Mouse (Mus musculus) limb, embryonic 15.5 days (tissue): ENCODE data around the gene Fbxo3. TPM values are rescaled to one million over a fixed set of nuclear protein-coding genes. Genes with fewer than 3 reads are reported as not detected.
"Not testable (repeated sequence)": the region's sequence is repeated elsewhere in the genome, so short reads cannot be mapped to it uniquely, and the experiment has no call there.

Source experiments
- ATAC-seq: fragments of 200-750 bp; cut with Nextera tagmentation; 2 replicates; pipeline ENCODE4 v1.8.0; 2017; ENCODE audit warnings: low read depth, moderate TSS enrichment; ENCODE audit not compliant: insufficient number of reproducible peaks, low FRiP score, low TSS enrichment
- H3K27ac ChIP-seq: fragments of 300-500 bp; sonication (generic); 2 replicates; pipeline ENCODE4 v1.5.1; 2015; ENCODE audit warnings: moderate library complexity, mild to moderate bottlenecking, inconsistent platforms
- H3K27me3 ChIP-seq: fragments of 300-500 bp; sonication (generic); 2 replicates; pipeline ENCODE4 v1.6.1; 2015; ENCODE audit warnings: inconsistent platforms
- H3K36me3 ChIP-seq: fragments of 300-500 bp; sonication (generic); 2 replicates; pipeline ENCODE4 v1.6.1; 2015; ENCODE audit warnings: inconsistent platforms
- H3K4me1 ChIP-seq: fragments of 300-500 bp; sonication (generic); 2 replicates; pipeline ENCODE4 v1.6.1; 2015; ENCODE audit warnings: inconsistent platforms
- H3K4me2 ChIP-seq: fragments of 300-500 bp; sonication (generic); 2 replicates; pipeline ENCODE4 v1.6.1; 2015; ENCODE audit warnings: mild to moderate bottlenecking, inconsistent platforms
- H3K4me3 ChIP-seq: fragments of 300-500 bp; sonication (generic); 2 replicates; pipeline ENCODE4 v1.5.1; 2015; ENCODE audit warnings: mild to moderate bottlenecking, inconsistent platforms
- H3K9ac ChIP-seq: fragments of 300-500 bp; sonication (generic); 2 replicates; pipeline ENCODE4 v1.6.1; 2015; ENCODE audit warnings: inconsistent platforms
- H3K9me3 ChIP-seq: fragments of 300-500 bp; sonication (generic); 2 replicates; pipeline ENCODE4 v1.6.1; 2016; ENCODE audit warnings: inconsistent platforms
- WGBS: fragments of 180-500 bp; shearing (Covaris S2); methylation state at CpG from one replicate; pipeline ENCODE4 v1.1.7; 2015; 5-methylcytosine and 5-hydroxymethylcytosine counted together
- polyA plus RNA-seq: library from polyadenylated mRNA; unstranded; fragments of >200 nt; fragmentation: Nextera tagmentation; extraction: Ambion mirVana; gene quantifications from 2 replicates; pipeline ENCODE4 v1.2.1, GENCODE M21; 2015

The Fbxo3 gene
- polyA plus RNA-seq, 1 experiment from 2014 or later, result 52.0 TPM

GRCm38 (mm10) chr2:104099231-104099585, 71.7 kb downstream of the Fbxo3 start:
- Histone ChIP-seq H3K4me3 (no peak overlapping the region), H3K4me1 (peaks cover 10% of the 10 kb centered on the region; the same call in 1 of the 2 replicates), H3K9me3 (no peaks in the 10 kb centered on the region), H3K36me3 (no peaks in the 10 kb centered on the region), H3K9ac (no peak overlapping the region), H3K27ac (no peak overlapping the region), H3K27me3 (no peaks in the 10 kb centered on the region), H3K4me2 (no peak overlapping the region)
- no peak for ATAC-seq
- 93% methylated on average over 2 of the region's 2 CpGs for WGBS

DNA sequence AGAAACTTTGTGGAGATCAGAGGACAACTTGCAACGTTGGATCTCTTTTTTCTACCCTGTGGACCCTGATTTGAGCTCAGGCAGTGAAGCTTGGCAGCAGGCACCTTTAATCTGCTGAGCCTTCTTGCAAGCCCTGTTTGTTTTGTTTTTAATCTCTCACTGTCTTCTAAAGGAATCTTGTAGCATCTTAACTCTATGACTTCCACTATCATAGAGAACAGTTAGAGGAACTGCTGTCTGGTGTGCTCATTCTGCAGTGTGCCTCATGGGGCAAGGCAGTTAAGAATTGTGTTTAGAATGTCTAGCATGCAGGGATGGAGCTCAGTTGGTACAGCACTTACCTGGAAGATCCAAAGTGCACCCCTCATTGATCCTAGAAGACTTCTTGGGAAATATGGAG, 72.4 kb downstream of the Fbxo3 start:
- no peaks in the 10 kb centered on the region for H3K36me3 ChIP-seq
- ATAC-seq, result no peak
- no peak overlapping the region for H3K4me2 ChIP-seq
- H3K27ac ChIP-seq, result no peak overlapping the region
- H3K27me3 ChIP-seq, result no peaks in the 10 kb centered on the region
- H3K9me3 ChIP-seq, result no peaks in the 10 kb centered on the region
- no peak overlapping the region for H3K4me3 ChIP-seq
- peaks cover 10% of the 10 kb centered on the region; the same call in 1 of the 2 replicates for H3K4me1 ChIP-seq
- WGBS, result 55% methylated on average over 1 of the region's 1 CpGs
- H3K9ac ChIP-seq, result no peak overlapping the region

- no peak overlapping the region for H3K27ac ChIP-seq
- no peak overlapping the region for H3K4me3 ChIP-seq
- H3K9me3 ChIP-seq, result no peaks in the 10 kb centered on the region
- no peak overlapping the region for H3K4me2 ChIP-seq
- no peaks in the 10 kb centered on the region for H3K27me3 ChIP-seq
- H3K4me1 ChIP-seq, result no peaks in the 10 kb centered on the region
- no peak for ATAC-seq
- WGBS, result 82% methylated on average over 6 of the region's 6 CpGs
- H3K9ac ChIP-seq, result no peak overlapping the region
- H3K36me3 ChIP-seq, result no peaks in the 10 kb centered on the region
Observed at GRCm38 (mm10) chr2:104104800-104105199, 77.3 kb downstream of the Fbxo3 start.

DNA sequence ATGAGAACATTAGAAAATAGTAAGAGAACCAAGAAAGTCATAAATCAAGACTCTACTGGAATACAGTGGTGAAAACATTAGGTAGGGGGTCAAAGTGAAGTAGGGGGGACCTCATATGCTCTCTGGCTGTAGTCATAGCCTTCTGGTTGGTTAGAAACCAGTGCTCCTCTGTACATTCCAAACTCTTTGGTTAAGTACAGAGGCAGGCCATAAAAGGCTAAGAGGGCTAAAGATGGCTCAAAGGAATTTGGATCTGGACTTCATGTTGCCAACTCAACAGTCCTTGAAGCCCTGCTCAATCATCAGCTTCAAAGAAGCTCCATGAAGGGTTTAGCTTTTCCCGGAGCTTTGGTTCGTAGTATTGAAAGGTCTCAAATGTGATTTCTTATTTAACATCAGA, 81.5 kb downstream of the Fbxo3 start:
- ATAC-seq, H3K4me3 ChIP-seq, H3K27me3 ChIP-seq, H3K36me3 ChIP-seq, H3K27ac ChIP-seq, H3K4me1 ChIP-seq, H3K9ac ChIP-seq, H3K4me2 ChIP-seq, H3K9me3 ChIP-seq: not testable (repeated sequence)
- WGBS, result 67% methylated on average over 2 of the region's 2 CpGs

- Histone ChIP-seq H3K27ac (no peak overlapping the region), H3K4me3 (no peak overlapping the region), H3K27me3 (no peaks in the 10 kb centered on the region), H3K9me3 (no peaks in the 10 kb centered on the region), H3K4me2 (no peak overlapping the region), H3K36me3 (no peaks in the 10 kb centered on the region), H3K9ac (no peak overlapping the region), H3K4me1 (no peaks in the 10 kb centered on the region)
- ATAC-seq, result no peak
- 70% methylated on average over 2 of the region's 2 CpGs for WGBS
Observed at GRCm38 (mm10) chr2:104109528-104109927, 82.0 kb downstream of the Fbxo3 start.

- Histone ChIP-seq H3K4me1 (no peaks in the 10 kb centered on the region), H3K4me2 (no peak overlapping the region), H3K36me3 (no peaks in the 10 kb centered on the region), H3K27ac (no peak overlapping the region), H3K4me3 (no peak overlapping the region), H3K9me3 (no peaks in the 10 kb centered on the region), H3K27me3 (no peaks in the 10 kb centered on the region), H3K9ac (no peak overlapping the region)
- no peak for ATAC-seq
- WGBS, result 80% methylated on average over 4 of the region's 4 CpGs
Observed at GRCm38 (mm10) chr2:104110031-104110430, 82.5 kb downstream of the Fbxo3 start.

GRCm38 (mm10) chr2:104111170-104111797, 83.8 kb downstream of the Fbxo3 start:
- WGBS, result 80% methylated on average over 1 of the region's 1 CpGs
- not testable (repeated sequence) for H3K4me3 ChIP-seq, ATAC-seq

More at GRCm38 (mm10) chr2:104111170-104111797, 83.8 kb downstream of the Fbxo3 start:
- H3K27ac ChIP-seq, H3K9me3 ChIP-seq, H3K36me3 ChIP-seq, H3K27me3 ChIP-seq, H3K9ac ChIP-seq, H3K4me1 ChIP-seq, H3K4me2 ChIP-seq: not testable (repeated sequence)

Other genes starting within 250 kb of the Fbxo3 start
- 231 and 235 TPM in 2 replicates for gene Caprin1, start 230.1 kb upstream of the Fbxo3 start, polyA plus RNA-seq
- gene Lmo2, start 69.7 kb upstream of the Fbxo3 start, polyA plus RNA-seq, result 16.4 and 18.7 TPM in 2 replicates
- 2.3 TPM in 2 replicates for gene 4931422A03Rik, start 640 bp downstream of the Fbxo3 start, polyA plus RNA-seq
- gene Gm10912, start 38.1 kb downstream of the Fbxo3 start, polyA plus RNA-seq, result 0.12 TPM in 1 of 2 replicates, not detected in the other
- not detected in 2 replicates for gene Gm10799, start 40.8 kb downstream of the Fbxo3 start, polyA plus RNA-seq
- 6.8 and 7.4 TPM in 2 replicates for gene Cd59b, start 42.1 kb downstream of the Fbxo3 start, polyA plus RNA-seq
- 16.0 and 20.1 TPM in 2 replicates for gene Cd59a, start 68.1 kb downstream of the Fbxo3 start, polyA plus RNA-seq
- gene A930018P22Rik, start 95.0 kb downstream of the Fbxo3 start, polyA plus RNA-seq, result not detected in 2 replicates